12 mouse cellular contexts compared by ENCODE assay signal in genomic region chr6:31287686-31288085, GRCm38 (mm10).
A peak's percentile ranks its signal among the peaks of the same experiment; 100 is the strongest.
DNase-seq lines count a peak whose midpoint lies in the region; ATAC-seq lines count a peak whose summit lies in the region.
"Had no signal": no experiment of that assay in that cellular context is flagged by ENCODE, and none has a peak within 500 bp of the region (broad histone marks: within the 10 kb centered on the region; RNA-seq: fewer than 3 reads in every experiment).

No protein-coding gene starts in this region.

- no peak overlapping the region for H3K4me3 ChIP-seq in brown adipose tissue, adult 24 weeks (ENCODE audit: insufficient read depth, low read depth, low read length)
- H3K4me3 ChIP-seq: intestine, embryonic 15.5 days; lung, embryonic 15.5 days; megakaryocyte, embryonic 14.5 days had no signal

- peak overlapping the region; percentile 31 for H3K27ac ChIP-seq in brown adipose tissue, adult 24 weeks (replicated peaks; ENCODE audit: low read depth, low read length)
- H3K27ac ChIP-seq: intestine, embryonic 15.5 days; lung, embryonic 15.5 days had no signal

- peak; percentile 94 for DNase-seq in heart, adult 11 months
- DNase-seq in heart, postnatal 10 days: no peak
- peak; percentile 21 for DNase-seq in kidney, postnatal 14 days
- DNase-seq in kidney, postnatal 36 days: no peak
- peak; percentile 75 for DNase-seq in 3T3-L1 (ENCODE audit: low read depth, low spot score)
- no peak for DNase-seq in urinary bladder, postnatal 4 days (ENCODE audit: low spot score in 2 of 2)
- DNase-seq: spleen, adult 18-20 months had no signal

- intact Hi-C loops in heart, postnatal 10 days (cut with DNase I): no loop called here

- H3K4me1 ChIP-seq in brown adipose tissue, adult 24 weeks (ENCODE audit: control insufficient read depth, insufficient read depth, insufficient read length, low read length): peaks cover 4% of the 10 kb centered on the region

- ATAC-seq in monocyte, adult 5-6 weeks (replicated peaks; ENCODE audit: insufficient number of reproducible peaks, low FRiP score, low TSS enrichment, poor library complexity, severe bottlenecking): no peak
- ATAC-seq: intestine, embryonic 15.5 days had no signal

Comparison
In these comparisons a context has a peak if more than half of its experiments do, and no peak if none do; other contexts are left out.
1. DNase-seq: peak in heart, adult 11 months (single experiment), kidney, postnatal 14 days (single experiment) and 3T3-L1 (single experiment); none in heart, postnatal 10 days (0 of 2), kidney, postnatal 36 days (0 of 2) and urinary bladder, postnatal 4 days (0 of 2).